Mouse (Mus musculus) spleen, adult 2 months (tissue): ENCODE measurements around the gene Lcorl. TPM values are rescaled to one million over a fixed set of nuclear protein-coding genes. Genes with fewer than 3 reads are reported as not detected.
"Not testable (repeated sequence)": the region's sequence is repeated elsewhere in the genome, so short reads cannot be mapped to it uniquely, and the experiment has no call there.

ENCODE experiments used
- DNase-seq, 2 experiments: peaks; one replicate each; pipeline versions ENCODE4 v3.0.0 to v3.0.0-alpha.2; 2012 to 2021; ENCODE audit warnings: low spot score in 2 of 2, low read depth in 1 of 2
- H3K27ac ChIP-seq: fragments of 200-500 bp; 2 replicates; pipeline ENCODE4 v1.5.1; 2012; ENCODE audit warnings: low read length, inconsistent platforms; ENCODE audit not compliant: insufficient read depth
- H3K27me3 ChIP-seq: fragments of 200-500 bp; 2 replicates; pipeline ENCODE4 v1.6.1; 2012; ENCODE audit warnings: mild to moderate bottlenecking, moderate library complexity, low read length, inconsistent platforms; ENCODE audit not compliant: control insufficient read depth, insufficient read depth
- H3K36me3 ChIP-seq: fragments of 200-500 bp; 2 replicates; pipeline ENCODE4 v1.6.1; 2012; ENCODE audit warnings: mild to moderate bottlenecking, low read length, inconsistent platforms; ENCODE audit not compliant: control insufficient read depth, insufficient read depth
- H3K4me1 ChIP-seq: fragments of 200-500 bp; 2 replicates; pipeline ENCODE4 v1.6.1; 2011; ENCODE audit warnings: inconsistent platforms; ENCODE audit not compliant: control insufficient read depth, insufficient read depth, insufficient read length
- H3K4me3 ChIP-seq: fragments of 200-500 bp; 2 replicates; pipeline ENCODE4 v1.5.1; 2011; ENCODE audit warnings: mild to moderate bottlenecking, inconsistent platforms; ENCODE audit not compliant: insufficient read depth, insufficient read length; ENCODE audit errors: extremely low read depth
- CTCF ChIP-seq: fragments of 200-500 bp; IDR thresholded peaks from 2 replicates; pipeline ENCODE4 v1.5.1; 2011; ENCODE audit warnings: mild to moderate bottlenecking, inconsistent platforms; ENCODE audit not compliant: insufficient read depth, insufficient read length, insufficient replicate concordance; ENCODE audit errors: extremely low read depth
- POLR2A ChIP-seq: fragments of 200-500 bp; IDR thresholded peaks from 2 replicates; pipeline ENCODE4 v1.6.1; 2011; ENCODE audit warnings: low read depth, low read length, inconsistent platforms
- WGBS: fragments of 180-500 bp; shearing (Covaris S2); methylation state at CpG from one replicate; pipeline ENCODE4 v1.1.7; 2018; 5-methylcytosine and 5-hydroxymethylcytosine counted together
- polyA plus RNA-seq: library from polyadenylated mRNA; depleted of rRNA; stranded (reverse); fragments of >200 nt; gene quantifications from 2 replicates; pipeline ENCODE4 v1.2.3, GENCODE M21; 2012; rRNA removed

Gene Lcorl
- polyA plus RNA-seq, 1 experiment, result 0.50 TPM

DNA sequence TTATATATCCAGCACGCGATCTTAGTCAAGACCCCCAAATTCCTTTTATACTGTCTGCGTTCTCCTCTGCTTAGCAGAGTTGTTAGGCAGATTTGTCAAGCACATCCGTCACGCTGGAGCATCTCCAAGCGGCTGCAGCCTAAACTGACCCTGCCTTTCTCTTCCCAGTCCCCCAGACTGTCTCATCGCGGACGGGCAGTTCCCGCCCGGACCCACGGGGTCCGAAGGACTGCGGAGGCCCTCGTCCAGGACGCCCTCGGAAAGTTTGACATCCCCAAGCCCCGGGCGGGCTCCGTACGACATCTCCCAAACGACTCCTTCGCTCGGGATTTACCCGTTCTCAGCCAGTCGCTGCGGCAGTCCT, 188.2 kb downstream of the Lcorl start:
- Histone ChIP-seq H3K36me3 (no peaks in the 10 kb centered on the region), H3K4me3 (peak overlapping the region; percentile 77), H3K27me3 (no peaks in the 10 kb centered on the region), H3K27ac (peak overlapping the region; percentile 54), H3K4me1 (peaks cover 4% of the 10 kb centered on the region; the same call in 1 of the 2 replicates)
- no peak for DNase-seq
- under 1% methylated on average over 27 of the region's 27 CpGs for WGBS
- TF ChIP-seq POLR2A (no peak), CTCF (no peak)

DNA sequence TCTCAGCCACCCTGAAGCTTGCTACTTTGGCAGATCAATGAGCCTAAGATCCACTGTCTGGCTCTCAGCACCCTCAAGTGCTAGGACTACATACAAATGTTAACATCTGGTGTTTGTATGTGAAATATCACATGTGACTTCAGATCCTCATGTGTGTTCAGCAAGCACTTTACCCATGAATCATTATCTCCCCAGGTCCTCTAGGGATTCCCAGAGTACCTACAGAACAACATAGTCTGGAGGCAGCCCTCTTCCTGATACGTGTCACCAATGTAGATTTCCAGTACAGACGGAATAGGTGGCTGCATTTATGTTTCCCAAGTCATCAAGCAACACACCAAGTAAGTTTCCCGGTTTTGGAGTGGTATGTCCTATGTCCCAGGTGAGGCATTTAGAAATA, 188.6 kb downstream of the Lcorl start:
- no peaks in the 10 kb centered on the region for H3K36me3 ChIP-seq
- 2% methylated on average over 3 of the region's 3 CpGs for WGBS
- no peak overlapping the region for H3K27ac ChIP-seq
- no peak for DNase-seq
- TF ChIP-seq CTCF (no peak), POLR2A (no peak)
- no peaks in the 10 kb centered on the region for H3K27me3 ChIP-seq
- H3K4me1 ChIP-seq, result peaks cover 4% of the 10 kb centered on the region; the same call in 1 of the 2 replicates
- H3K4me3 ChIP-seq, result peak overlapping the region; percentile 77

- no peaks in the 10 kb centered on the region for H3K27me3 ChIP-seq
- peaks cover 4% of the 10 kb centered on the region; the same call in 1 of the 2 replicates for H3K4me1 ChIP-seq
- TF ChIP-seq CTCF (no peak), POLR2A (no peak)
- H3K36me3 ChIP-seq, result no peaks in the 10 kb centered on the region
- H3K4me3 ChIP-seq, result peak overlapping the region; percentile 1; the same call in 1 of the 2 replicates
- 12% methylated on average over 3 of the region's 3 CpGs for WGBS
- no peak for DNase-seq
- no peak overlapping the region for H3K27ac ChIP-seq
These were observed 189.1 kb downstream of the Lcorl start for GRCm38 (mm10) chr5:45668324-45668723.

DNA sequence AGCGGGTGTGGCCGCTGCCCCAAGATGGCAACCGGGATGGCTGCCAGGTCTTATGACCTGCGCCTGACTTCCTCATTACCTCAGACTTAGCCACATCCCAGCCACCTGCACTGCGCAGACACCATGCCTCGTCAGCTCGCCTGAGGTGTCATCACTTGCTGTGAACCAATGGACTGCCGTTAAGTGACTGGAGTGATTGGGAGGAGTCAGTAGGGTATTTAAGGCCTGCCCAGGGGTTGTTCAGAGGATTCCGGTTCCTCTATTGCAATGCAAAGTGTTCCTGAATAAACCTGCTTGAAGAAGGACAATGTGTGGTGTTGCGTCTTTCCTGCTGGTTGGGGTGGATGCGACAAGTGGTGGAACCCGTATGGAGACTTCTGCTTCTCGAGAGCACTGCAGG, 199.0 kb downstream of the Lcorl start:
- H3K27me3 ChIP-seq, DNase-seq, H3K36me3 ChIP-seq, H3K4me3 ChIP-seq, H3K4me1 ChIP-seq, H3K27ac ChIP-seq: not testable (repeated sequence)
- 93% methylated on average over 13 of the region's 13 CpGs for WGBS

DNA sequence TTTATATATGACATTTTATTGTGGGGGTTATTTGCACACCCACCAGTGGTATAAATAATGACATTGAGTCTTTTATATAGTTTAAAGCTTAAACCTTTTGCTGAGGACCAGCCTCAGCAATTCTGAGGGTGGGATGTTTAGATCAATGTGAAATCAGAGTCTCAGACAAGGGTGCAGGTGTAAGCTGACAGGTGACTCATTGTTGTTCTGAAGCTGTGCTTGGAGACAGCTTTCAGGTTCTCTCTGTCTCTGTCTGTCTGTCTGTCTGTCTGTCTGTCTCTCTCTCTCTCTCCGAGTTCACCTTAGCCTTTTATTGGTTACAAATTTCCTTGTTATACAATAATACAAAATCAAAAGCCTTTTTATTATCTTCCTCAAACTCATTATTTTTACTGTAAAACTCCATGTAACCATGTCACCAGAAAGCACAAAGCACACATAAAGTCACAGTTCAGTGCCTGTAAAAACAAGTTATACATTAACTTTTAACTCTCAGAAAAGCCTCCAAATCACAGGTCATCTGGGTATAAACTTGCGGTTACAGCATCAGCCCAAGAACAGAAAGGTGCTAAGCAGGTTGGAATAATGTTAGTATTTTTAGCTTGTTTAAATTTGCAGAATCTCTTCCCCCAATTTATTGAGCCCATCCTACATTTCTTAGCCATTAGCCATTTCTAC, 206.2 kb downstream of the Lcorl start:
- H3K4me3 ChIP-seq, result no peak overlapping the region
- H3K27me3 ChIP-seq, result no peaks in the 10 kb centered on the region
- WGBS, result 91% methylated on average over 2 of the region's 2 CpGs
- no peak for DNase-seq
- TF ChIP-seq POLR2A (no peak), CTCF (no peak)
- H3K4me1 ChIP-seq, result no peaks in the 10 kb centered on the region
- H3K27ac ChIP-seq, result no peak overlapping the region
- no peaks in the 10 kb centered on the region for H3K36me3 ChIP-seq

Other genes starting within 250 kb of the Lcorl start
- gene Fam184b, start 218.0 kb downstream of the Lcorl start, polyA plus RNA-seq, result 0.06 and 0.08 TPM in 2 replicates
- gene Ncapg, start 187.7 kb downstream of the Lcorl start, polyA plus RNA-seq, result 1.0 and 1.2 TPM in 2 replicates